Mouse (Mus musculus) heart, postnatal 25 days (tissue): Measurements from ENCODE around the gene Rhox2f. TPM values are rescaled to one million over a fixed set of nuclear protein-coding genes. Genes with fewer than 3 reads are reported as not detected.
A peak's percentile ranks its signal among the peaks of the same experiment; 100 is the strongest.
"Not testable (repeated sequence)": the region's sequence is repeated elsewhere in the genome, so short reads cannot be mapped to it uniquely, and the experiment has no call there.

Experiments
- DNase-seq: peaks from one replicate; pipeline ENCODE4 v3.0.0; 2022; ENCODE audit warnings: low spot score
- intact Hi-C: fragments of 180-260 bp; cut with DNase I; formaldehyde crosslinking; loops from one replicate; pipeline ENCODE4 v1.15.1; 2025
- total RNA-seq, 2 experiments: library from RNA; stranded (reverse); gene quantifications; 2 replicates each; pipeline ENCODE4 v1.2.3; 2021

Gene Rhox2f
- not detected for total RNA-seq

DNA sequence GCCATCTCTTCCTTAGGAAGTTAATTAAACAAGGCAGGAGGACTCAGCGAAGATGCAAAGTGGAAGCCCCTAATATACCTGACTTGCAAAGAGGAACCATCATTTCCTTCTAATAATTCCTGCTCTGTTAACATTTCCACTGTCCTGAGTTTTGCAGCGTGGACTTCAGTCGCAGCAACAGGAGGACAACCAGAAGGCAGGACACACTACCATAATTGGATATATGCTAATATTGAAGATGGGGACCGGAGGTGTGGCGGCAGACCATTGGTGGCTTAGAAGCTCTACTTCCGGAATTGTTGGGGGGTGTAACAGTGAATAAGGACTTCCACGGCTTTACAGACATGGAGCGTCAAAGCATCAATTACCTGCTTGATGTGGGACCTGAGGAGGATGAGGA is at the start of gene Rhox2f:
TSS of gene Rhox2f (plus strand) at position 301 of the 400 bp plus-strand sequence.
- DNase-seq, intact Hi-C loops: not testable (repeated sequence)

GRCm38 (mm10) chrX:37530152-37530551 is 41.1 kb upstream of the Rhox2f start, which contains the start of gene Rhox2e:
Gene Rhox2e, plus strand, starts transcription at chrX:37530452.
- intact Hi-C loops, DNase-seq: not testable (repeated sequence)

DNA sequence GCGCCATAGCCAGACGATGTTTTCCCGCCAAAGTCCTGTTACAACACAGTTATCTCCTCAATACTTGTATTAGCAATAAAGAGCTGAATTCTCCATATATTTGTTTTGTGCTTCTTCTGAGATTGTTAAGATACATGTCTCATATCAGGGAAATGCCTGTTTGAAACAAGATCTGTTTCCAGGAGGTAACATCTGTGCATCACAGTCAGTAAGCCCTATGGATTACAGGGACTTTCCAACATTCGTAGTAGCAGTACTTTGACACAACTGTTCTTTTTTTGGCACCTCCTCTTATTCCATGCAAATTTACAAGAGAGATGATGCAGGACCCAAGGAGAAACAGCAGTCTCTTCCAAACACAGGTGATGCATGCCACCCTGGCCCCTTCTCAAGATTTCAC is 29.5 kb upstream of the Rhox2f start, which contains the start of gene Rhox3e:
TSS of gene Rhox3e (plus strand) at position 301 of the 400 bp plus-strand sequence.
- DNase-seq, intact Hi-C loops: not testable (repeated sequence)

GRCm38 (mm10) chrX:37557112-37557511 is 14.1 kb upstream of the Rhox2f start, which contains the start of gene Rhox4e:
Gene Rhox4e, plus strand, starts transcription at chrX:37557412.
- intact Hi-C loops = not testable (repeated sequence)

DNA sequence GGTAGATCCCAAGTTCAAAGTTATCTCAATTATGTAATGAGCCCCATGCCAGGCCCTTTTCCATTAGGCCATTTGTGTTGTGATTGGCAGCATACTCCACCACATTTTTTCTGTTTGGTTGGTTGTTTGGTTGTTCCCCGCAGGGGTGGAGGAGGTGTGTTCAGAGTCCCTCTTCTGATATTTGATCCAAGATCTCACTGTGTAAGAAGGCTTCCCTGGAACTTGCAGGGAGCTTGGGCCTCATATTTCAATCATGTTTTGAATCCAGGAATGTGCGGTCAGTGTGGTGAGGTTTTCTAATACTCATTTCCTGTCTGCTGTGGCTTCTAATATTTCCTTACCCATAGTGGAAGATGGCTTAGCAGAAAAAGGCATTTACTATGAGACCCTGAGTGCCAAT is 1.4 kb downstream of the Rhox2f start:
- DNase-seq = peak; percentile 2
- intact Hi-C loops = not testable (repeated sequence)

More at GRCm38 (mm10) chrX:37557112-37557511, 14.1 kb upstream of the Rhox2f start, which contains the start of gene Rhox4e:
- DNase-seq = not testable (repeated sequence)

DNA sequence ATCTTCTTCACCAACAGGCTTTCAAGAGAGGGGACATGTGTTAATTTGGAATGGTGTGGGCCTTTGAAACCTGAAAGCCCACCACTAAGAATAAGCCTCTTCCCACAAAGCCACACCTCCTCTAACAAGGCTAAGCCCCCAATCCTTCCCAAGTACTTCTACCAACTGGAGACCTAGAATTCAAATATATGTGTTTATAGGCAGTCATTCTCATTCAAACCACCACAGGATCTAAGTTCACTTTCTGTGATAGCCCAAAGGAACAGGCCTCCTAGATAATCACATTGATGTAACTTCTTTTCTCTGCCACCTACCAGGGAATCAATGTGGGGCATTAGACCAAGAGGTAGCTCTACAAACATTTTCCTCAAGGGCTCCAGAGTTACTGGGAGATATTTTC is 9.5 kb downstream of the Rhox2f start, which contains the start of gene Rhox3f:
TSS of gene Rhox3f (plus strand) at position 301 of the 400 bp plus-strand sequence.
- intact Hi-C loops, DNase-seq: not testable (repeated sequence)

- DNase-seq, intact Hi-C loops: not testable (repeated sequence)
Measured at GRCm38 (mm10) chrX:37607604-37608003, 36.4 kb downstream of the Rhox2f start, which contains the start of gene Rhox4f. Gene Rhox4f, minus strand, starts transcription at chrX:37607704.

Other genes starting within 250 kb of the Rhox2f start
- not detected for gene Rhox3a2, start 191.4 kb upstream of the Rhox2f start, total RNA-seq
- gene Rhox4a2, start 180.6 kb upstream of the Rhox2f start, total RNA-seq = not detected
- gene Rhox2b, start 159.3 kb upstream of the Rhox2f start, total RNA-seq = not detected
- gene Rhox4b, start 138.9 kb upstream of the Rhox2f start, total RNA-seq = not detected
- gene Rhox2c, start 117.7 kb upstream of the Rhox2f start, total RNA-seq = not detected
- not detected for gene Rhox3c, start 112.8 kb upstream of the Rhox2f start, total RNA-seq
- not detected for gene Rhox4c, start 91.1 kb upstream of the Rhox2f start, total RNA-seq
- not detected for gene Rhox2d, start 78.0 kb upstream of the Rhox2f start, total RNA-seq
- gene Rhox4d, start 57.0 kb upstream of the Rhox2f start, total RNA-seq = not detected
- gene Rhox2e, start 41.0 kb upstream of the Rhox2f start, total RNA-seq = not detected
- not detected for gene Rhox3e, start 29.4 kb upstream of the Rhox2f start, total RNA-seq
- gene Rhox4e, start 14.0 kb upstream of the Rhox2f start, total RNA-seq = not detected
- not detected for gene Rhox3f, start 9.6 kb downstream of the Rhox2f start, total RNA-seq
- not detected for gene Rhox4f, start 36.3 kb downstream of the Rhox2f start, total RNA-seq
- gene Rhox3g, start 57.2 kb downstream of the Rhox2f start, total RNA-seq = not detected
- gene Rhox2g, start 72.1 kb downstream of the Rhox2f start, total RNA-seq = not detected
- gene Rhox4g, start 79.9 kb downstream of the Rhox2f start, total RNA-seq = not detected
- not detected for gene Rhox3h, start 97.4 kb downstream of the Rhox2f start, total RNA-seq
- not detected for gene Rhox2h, start 101.9 kb downstream of the Rhox2f start, total RNA-seq
- gene Rhox5, start 233.4 kb downstream of the Rhox2f start, total RNA-seq = 1 to 10 TPM in 1 of 2 experiments, under 1 TPM in 1; 0.73 to 2.1 TPM